Mouse (Mus musculus) CH12.LX (cell line): Measurements from ENCODE around the gene Diras2. TPM values are rescaled to one million over a fixed set of nuclear protein-coding genes. Genes with fewer than 3 reads are reported as not detected.

ENCODE experiments used
- DNase-seq: peaks from one replicate; pipeline ENCODE4 v3.0.0-alpha.2; 2013; ENCODE audit errors: extremely low read depth
- H3K27ac ChIP-seq: 2 replicates; pipeline ENCODE4 v1.5.1; 2012; ENCODE audit warnings: low read depth, mild to moderate bottlenecking, control low read depth, moderate library complexity; ENCODE audit not compliant: insufficient read depth
- H3K27me3 ChIP-seq: replicated peaks from 2 replicates; pipeline ENCODE3; 2012; ENCODE audit warnings: inconsistent platforms
- H3K36me3 ChIP-seq, 2 experiments: replicated peaks in 1 of 2; 2 replicates each; pipeline versions ENCODE3 to v1.6.1; 2012; ENCODE audit warnings: inconsistent platforms in 1 of 2, low read length in 1 of 2, mild to moderate bottlenecking in 1 of 2, mixed read lengths in 1 of 2, moderate library complexity in 1 of 2; ENCODE audit not compliant: control insufficient read depth in 1 of 2, insufficient read depth in 1 of 2
- H3K4me1 ChIP-seq, 2 experiments: 2 replicates each; pipeline ENCODE4 v1.6.1; 2012; ENCODE audit warnings: inconsistent platforms in 1 of 2, moderate library complexity in 1 of 2; ENCODE audit not compliant: insufficient read depth in 2 of 2, control insufficient read depth in 1 of 2
- H3K4me2 ChIP-seq: 2 replicates; pipeline ENCODE4 v1.6.1; 2012; ENCODE audit warnings: low read depth, mild to moderate bottlenecking, control low read depth; ENCODE audit not compliant: poor library complexity, insufficient read depth, severe bottlenecking
- H3K4me3 ChIP-seq, 3 experiments: fragments of 150-350 bp in 1 of 3; sonication (generic) in 1 of 3; replicated peaks in 1 of 3; 2 replicates each; pipeline versions ENCODE3 to v1.5.1; 2011 to 2012; ENCODE audit warnings: low read depth in 2 of 3, low read length in 2 of 3, mild to moderate bottlenecking in 2 of 3, moderate library complexity in 2 of 3, control low read depth in 1 of 3, improper control_type of control experiment in 1 of 3, inconsistent platforms in 1 of 3, mixed read lengths in 1 of 3; ENCODE audit not compliant: poor library complexity in 1 of 3
- H3K79me2 ChIP-seq: replicated peaks from 2 replicates; pipeline ENCODE4 v1.6.1; 2012; ENCODE audit warnings: mild to moderate bottlenecking, moderate library complexity; ENCODE audit not compliant: control insufficient read depth, poor library complexity, insufficient read depth, severe bottlenecking; ENCODE audit errors: extremely low read depth
- H3K9ac ChIP-seq: 2 replicates; pipeline ENCODE4 v1.6.1; 2012; ENCODE audit warnings: low read depth, mild to moderate bottlenecking, control low read depth, moderate library complexity; ENCODE audit not compliant: insufficient read depth
- H3K9me3 ChIP-seq: replicated peaks from 2 replicates; pipeline ENCODE3; 2012; ENCODE audit warnings: low read length, inconsistent platforms, mixed read lengths
- BHLHE40 ChIP-seq: IDR thresholded peaks from 2 replicates; pipeline ENCODE4 v1.6.1; 2011; ENCODE audit warnings: mild to moderate bottlenecking, low read depth, low read length, improper control_type of control experiment
- CHD1 ChIP-seq: IDR thresholded peaks from 2 replicates; pipeline ENCODE4 v1.6.1; 2012; ENCODE audit warnings: low read depth, low read length, improper control_type of control experiment, inconsistent platforms
- CTCF ChIP-seq, 2 experiments: IDR thresholded peaks in 1 of 2; conservative IDR thresholded peaks in 1 of 2; 2 replicates each; pipeline ENCODE4 v1.5.1; 2011 to 2012; ENCODE audit warnings: low read depth in 2 of 2, low read length in 2 of 2, improper control_type of control experiment in 1 of 2, inconsistent platforms in 1 of 2, mild to moderate bottlenecking in 1 of 2, moderate library complexity in 1 of 2
- E2F4 ChIP-seq: IDR thresholded peaks from 2 replicates; pipeline ENCODE4 v1.6.1; 2011; ENCODE audit warnings: low read depth, low read length, improper control_type of control experiment; ENCODE audit not compliant: insufficient replicate concordance
- ELF1 ChIP-seq: IDR thresholded peaks from 2 replicates; pipeline ENCODE4 v1.6.1; 2014; ENCODE audit warnings: low read depth, mild to moderate bottlenecking, inconsistent platforms, low read length, improper control_type of control experiment
- EP300 ChIP-seq: IDR thresholded peaks from 2 replicates; pipeline ENCODE4 v1.6.1; 2011; ENCODE audit warnings: low read length, improper control_type of control experiment
- GABPA ChIP-seq: IDR thresholded peaks from 2 replicates; pipeline ENCODE4 v1.6.1; 2012; ENCODE audit warnings: low read depth, low read length, improper control_type of control experiment, inconsistent platforms; ENCODE audit not compliant: insufficient replicate concordance
- HCFC1 ChIP-seq: IDR thresholded peaks from 2 replicates; pipeline ENCODE4 v1.6.1; 2012; ENCODE audit warnings: low read depth, mild to moderate bottlenecking, inconsistent platforms, low read length, improper control_type of control experiment
- IRF4 ChIP-seq: IDR thresholded peaks from 2 replicates; pipeline ENCODE4 v1.6.1; 2014; ENCODE audit warnings: low read depth, mild to moderate bottlenecking, inconsistent platforms, low read length, improper control_type of control experiment
- JUN ChIP-seq: IDR thresholded peaks from 2 replicates; pipeline ENCODE4 v1.6.1; 2011; ENCODE audit warnings: low read depth, mild to moderate bottlenecking, low read length, improper control_type of control experiment, moderate library complexity; ENCODE audit not compliant: insufficient read depth
- JUND ChIP-seq: conservative IDR thresholded peaks from 2 replicates; pipeline ENCODE4 v1.6.1; 2011; ENCODE audit warnings: low read depth, low read length, improper control_type of control experiment
- MAFK ChIP-seq: IDR thresholded peaks from 2 replicates; pipeline ENCODE4 v1.6.1; 2011; ENCODE audit warnings: low read length, improper control_type of control experiment; ENCODE audit not compliant: insufficient replicate concordance
- MEF2A ChIP-seq: IDR thresholded peaks from 2 replicates; pipeline ENCODE4 v1.6.1; 2014; ENCODE audit warnings: low read depth, mild to moderate bottlenecking, inconsistent platforms, low read length, improper control_type of control experiment, borderline replicate concordance
- MXI1 ChIP-seq: IDR thresholded peaks from 2 replicates; pipeline ENCODE4 v1.6.1; 2011; ENCODE audit warnings: mild to moderate bottlenecking, low read depth, low read length, improper control_type of control experiment
- NRF1 ChIP-seq: IDR thresholded peaks from 2 replicates; pipeline ENCODE4 v1.6.1; 2014; ENCODE audit warnings: low read depth, mild to moderate bottlenecking, inconsistent platforms, low read length, improper control_type of control experiment, moderate library complexity
- RAD21 ChIP-seq: IDR thresholded peaks from 2 replicates; pipeline ENCODE4 v1.6.1; 2011; ENCODE audit warnings: low read depth, mild to moderate bottlenecking, low read length, improper control_type of control experiment, moderate library complexity
- RCOR1 ChIP-seq: conservative IDR thresholded peaks from 2 replicates; pipeline ENCODE4 v1.6.1; 2012; ENCODE audit warnings: low read depth, mild to moderate bottlenecking, inconsistent platforms, low read length, improper control_type of control experiment
- SIN3A ChIP-seq: IDR thresholded peaks from 2 replicates; pipeline ENCODE4 v1.6.1; 2012; ENCODE audit warnings: low read length, improper control_type of control experiment, inconsistent platforms
- SMC3 ChIP-seq: IDR thresholded peaks from 2 replicates; pipeline ENCODE4 v1.6.1; 2011; ENCODE audit warnings: low read depth, low read length, improper control_type of control experiment
- TBP ChIP-seq: conservative IDR thresholded peaks from 2 replicates; pipeline ENCODE4 v1.6.1; 2011; ENCODE audit warnings: low read depth, low read length, improper control_type of control experiment
- TCF12 ChIP-seq: IDR thresholded peaks from 2 replicates; pipeline ENCODE4 v1.6.1; 2014; ENCODE audit warnings: low read depth, mild to moderate bottlenecking, inconsistent platforms, low read length, improper control_type of control experiment
- UBTF ChIP-seq: IDR thresholded peaks from 2 replicates; pipeline ENCODE4 v1.6.1; 2012; ENCODE audit warnings: low read depth, mild to moderate bottlenecking, inconsistent platforms, low read length, improper control_type of control experiment, moderate library complexity
- USF1 ChIP-seq: IDR thresholded peaks from 2 replicates; pipeline ENCODE4 v1.6.1; 2014; ENCODE audit warnings: low read depth, mild to moderate bottlenecking, inconsistent platforms, low read length, improper control_type of control experiment
- USF2 ChIP-seq: conservative IDR thresholded peaks from 2 replicates; pipeline ENCODE4 v1.6.1; 2011; ENCODE audit warnings: low read depth, low read length, improper control_type of control experiment
- ZC3H11A ChIP-seq: IDR thresholded peaks from 2 replicates; pipeline ENCODE4 v1.6.1; 2012; ENCODE audit warnings: low read depth, mild to moderate bottlenecking, inconsistent platforms, low read length, improper control_type of control experiment
- ZKSCAN1 ChIP-seq: IDR thresholded peaks from 2 replicates; pipeline ENCODE4 v1.6.1; 2012; ENCODE audit warnings: low read depth, inconsistent platforms, low read length, improper control_type of control experiment, borderline replicate concordance
- ZMIZ1 ChIP-seq: IDR thresholded peaks from 2 replicates; pipeline ENCODE4 v1.6.1; 2012; ENCODE audit warnings: low read depth, mild to moderate bottlenecking, inconsistent platforms, low read length, improper control_type of control experiment
- ZNF384 ChIP-seq: IDR thresholded peaks from 2 replicates; pipeline ENCODE4 v1.6.1; 2012; ENCODE audit warnings: low read depth, low read length, improper control_type of control experiment, inconsistent platforms
- dilution Hi-C: fragments of 300-500 bp; cut with MboI; formaldehyde crosslinking; loops from 2 replicates; pipeline ENCODE4 v1.14.3; 2020; ENCODE audit warnings: low sequenced_read_pairs; ENCODE audit not compliant: extremely low pct_unique_long_range_greater_than_20kb, extremely low pct_ligation_motif_present
- in situ Hi-C: fragments of 300-500 bp; cut with MboI; formaldehyde crosslinking; loops from 3 replicates; pipeline ENCODE4 v1.14.3; 2019; ENCODE audit warnings: low sequenced_read_pairs, low pct_ligation_motif_present, low pct_unique_long_range_greater_than_20kb, mixed read lengths
- polyA plus RNA-seq: library from polyadenylated mRNA; unstranded; fragments of >175 nt; gene quantifications from 2 replicates; pipeline ENCODE4 v1.2.1, GENCODE M21; 2012; ENCODE audit warnings: low read depth; ENCODE audit not compliant: insufficient read length
- total RNA-seq, 2 experiments: library from RNA; depleted of rRNA; stranded (reverse); fragments of 300-350 nt in 1 of 2; fragments of >200 nt in 1 of 2; gene quantifications; 2 replicates each; pipeline ENCODE4 v1.2.3; 2012 to 2014

Diras2 gene
- total and polyA plus RNA-seq, 3 experiments: 2.8 to 8.5 (median 3.9) TPM

DNA sequence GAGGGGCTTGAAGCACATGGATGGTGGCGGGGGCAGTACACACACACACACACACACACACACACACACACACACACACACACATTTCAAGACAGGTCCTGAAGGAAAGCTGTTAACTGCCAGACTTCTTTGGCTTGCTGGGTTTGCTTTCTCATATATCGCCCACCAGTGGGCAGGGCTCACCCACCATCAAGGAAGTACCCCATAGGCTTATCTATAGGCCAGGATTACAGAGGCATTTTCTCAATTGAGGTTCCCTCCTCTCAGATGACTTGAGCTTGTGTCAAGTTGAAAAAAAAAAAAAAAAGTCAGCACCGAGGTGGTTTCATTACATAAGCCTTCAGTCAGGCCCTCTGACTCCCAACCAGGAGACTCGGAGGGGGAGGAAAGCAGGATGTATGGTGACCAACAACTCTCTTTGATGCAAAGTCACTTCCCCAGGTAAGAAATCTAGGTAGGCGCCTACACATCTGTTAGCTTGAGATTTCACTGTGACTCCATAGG is 19.7 kb upstream of the Diras2 start:
- H3K36me3 ChIP-seq: peaks cover 0 to 10% of the 10 kb centered on the region in 2 experiments
- DNase-seq: no peak
- TF ChIP-seq USF2: no peak
- TF ChIP-seq RCOR1: no peak
- TF ChIP-seq SMC3: no peak
- TF ChIP-seq UBTF: no peak
- no peak for TF ChIP-seq TCF12
- no peak for TF ChIP-seq BHLHE40
- TF ChIP-seq USF1: no peak
- TF ChIP-seq ZKSCAN1: no peak
- TF ChIP-seq E2F4: no peak
- no peak for TF ChIP-seq CHD1
- no peak for TF ChIP-seq GABPA
- no peak for TF ChIP-seq MAFK
- TF ChIP-seq NRF1: no peak
- TF ChIP-seq ZMIZ1: no peak
- TF ChIP-seq ELF1: no peak
- TF ChIP-seq, all 38 proteins: peak for 0
- no peak overlapping the region for H3K4me3 ChIP-seq
- no peak overlapping the region for H3K27ac ChIP-seq
- no peaks in the 10 kb centered on the region for H3K79me2 ChIP-seq
- H3K27me3 ChIP-seq: no peaks in the 10 kb centered on the region
- H3K4me2 ChIP-seq: no peak overlapping the region
- H3K4me1 ChIP-seq: peaks cover 0 to 14% of the 10 kb centered on the region in 2 experiments; a peak in 2 of 4 replicates
- H3K9ac ChIP-seq: no peak overlapping the region
- in situ Hi-C loops (loop anchor here (25.0 kb wide), 1 partner anchor 713 kb away; the partner anchor contains the start of gene Gadd45g), dilution Hi-C loops (no loop called here)
- H3K9me3 ChIP-seq: no peaks in the 10 kb centered on the region

- no peak for DNase-seq
- no peaks in the 10 kb centered on the region for H3K9me3 ChIP-seq
- in situ Hi-C loops: no loop called here
- H3K4me2 ChIP-seq: no peak overlapping the region
- H3K79me2 ChIP-seq: no peaks in the 10 kb centered on the region
- H3K27me3 ChIP-seq: no peaks in the 10 kb centered on the region
- TF ChIP-seq ELF1 (no peak), MAFK (no peak), MXI1 (no peak), USF2 (no peak), IRF4 (no peak), CTCF (conservative IDR thresholded peaks at IDR 0.05 in 1 of 2, IDR thresholded peaks at IDR 0.05 in 1 of 2; ENCODE audit: low read depth in 2 of 2, low read length in 2 of 2) (no peak), ZNF384 (no peak), RAD21 (no peak), MEF2A (no peak), HCFC1 (no peak), CHD1 (no peak), TBP (no peak), JUN (no peak), TCF12 (no peak), SIN3A (no peak), JUND (no peak), EP300 (no peak), ZC3H11A (no peak)
- no peak overlapping the region for H3K9ac ChIP-seq
- no peaks in the 10 kb centered on the region for H3K36me3 ChIP-seq
- H3K4me1 ChIP-seq: peaks cover 15 to 23% of the 10 kb centered on the region in 2 experiments
- H3K27ac ChIP-seq: no peak overlapping the region
- H3K4me3 ChIP-seq: no peak overlapping the region
- dilution Hi-C loops: no loop called here
Observed at GRCm38 (mm10) chr13:52546288-52546687, 15.2 kb upstream of the Diras2 start.
